Mouse (Mus musculus) cerebellum, postnatal 14 days (tissue): ENCODE measurements at regions not wholly inside any gene's neighbourhood (a gene's known extent, or its start where the extent isn't known, plus 50 kb on each side); places are given as distances from the start of the nearest gene placed in this dataset.
A peak's percentile ranks its signal among the peaks of the same experiment; 100 is the strongest.

ENCODE experiments used
- DNase-seq, 2 experiments: peaks; one replicate each; pipeline ENCODE4 v3.0.0; 2021; ENCODE audit warnings: mixed read lengths in 2 of 2

DNA sequence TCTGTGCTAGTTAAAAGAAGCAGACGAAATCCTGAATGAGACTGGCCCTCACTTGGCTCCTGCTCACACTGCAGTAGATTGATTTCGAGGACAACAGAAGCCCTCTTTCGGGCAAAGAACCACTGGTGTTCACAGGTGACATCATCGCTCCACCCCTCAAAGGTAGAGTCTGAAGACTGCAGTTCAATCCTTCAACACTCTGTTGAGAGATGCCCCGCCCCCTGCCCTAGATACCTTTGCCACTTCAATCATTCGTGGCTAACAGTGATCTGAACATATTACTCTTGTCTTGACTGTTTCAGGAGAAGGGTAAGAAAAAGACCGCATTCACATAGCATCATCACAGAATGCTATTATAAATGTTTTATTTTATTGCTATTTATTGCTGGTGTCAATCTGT is 205.5 kb upstream of the Gadl1 start:
- DNase-seq, result no peak

DNA sequence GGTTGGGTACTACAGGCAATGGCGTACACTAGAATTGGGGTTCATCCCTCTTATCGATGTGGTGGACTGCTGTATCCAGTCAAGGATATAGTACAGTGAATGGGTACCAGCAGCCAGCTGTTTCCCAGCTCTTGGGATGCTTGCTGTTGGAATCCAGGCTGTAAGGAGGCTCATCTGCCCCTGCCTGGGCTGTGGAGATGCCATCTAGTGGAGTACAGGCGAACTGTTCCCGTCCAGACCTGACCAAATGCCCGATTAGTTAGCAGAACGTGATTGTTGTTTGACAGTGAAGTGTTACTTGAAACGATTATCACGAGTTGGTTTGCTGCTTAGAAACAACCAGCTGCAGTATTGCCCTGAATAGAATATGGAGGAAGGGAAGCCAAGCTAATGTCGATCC is 205.0 kb upstream of the Gadl1 start:
- DNase-seq, result peak; percentile 45 to 54

- no peak for DNase-seq
Measured at GRCm38 (mm10) chr9:115705761-115706160, 203.5 kb upstream of the Gadl1 start.

- peak; percentile 38 to 46 for DNase-seq
Measured at GRCm38 (mm10) chr9:115708199-115708934, 200.9 kb upstream of the Gadl1 start.

GRCm38 (mm10) chr9:115710039-115710739 is 199.1 kb upstream of the Gadl1 start:
- peak; percentile 50 to 67 for DNase-seq

- no peak for DNase-seq
Measured at GRCm38 (mm10) chr9:115720306-115720705, 188.9 kb upstream of the Gadl1 start.

DNA sequence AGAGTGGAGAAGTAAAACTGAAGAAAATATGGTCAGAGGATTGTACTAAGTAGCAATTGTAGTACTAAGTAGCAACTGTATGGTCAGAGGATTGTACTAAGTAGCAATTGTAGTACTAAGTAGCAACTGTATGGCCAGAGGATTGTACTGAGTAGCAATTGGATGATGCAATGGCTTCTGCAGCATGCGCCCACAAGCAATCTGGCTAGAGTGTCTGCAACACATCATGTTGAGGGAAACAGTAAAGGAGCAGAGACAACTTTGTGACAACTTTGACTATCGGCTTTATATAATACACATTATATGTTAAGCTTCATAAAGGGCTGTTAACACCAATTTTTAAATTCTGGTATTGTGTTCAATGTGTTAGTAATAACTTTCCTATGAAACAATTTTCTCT is 188.4 kb upstream of the Gadl1 start:
- DNase-seq, result no peak

DNA sequence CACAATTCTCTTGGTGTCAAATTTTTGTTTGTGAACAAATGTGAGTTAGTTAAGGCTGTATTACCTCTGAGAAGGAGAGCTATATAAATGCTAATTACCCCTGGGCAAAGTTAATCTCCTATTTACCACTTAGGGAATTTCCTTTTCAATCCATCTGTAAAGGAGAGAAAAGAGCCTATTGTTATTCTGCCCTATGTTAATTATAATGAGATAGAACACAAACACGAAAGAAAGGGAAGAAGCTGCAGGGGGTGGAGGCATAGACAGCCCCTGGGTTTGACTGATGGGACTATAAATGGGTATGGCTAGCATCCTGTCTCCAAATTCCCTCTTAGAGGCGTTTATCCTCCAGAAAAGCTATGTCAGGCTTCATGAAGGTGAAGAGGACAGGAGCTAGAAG is 185.2 kb upstream of the Gadl1 start:
- no peak for DNase-seq

DNA sequence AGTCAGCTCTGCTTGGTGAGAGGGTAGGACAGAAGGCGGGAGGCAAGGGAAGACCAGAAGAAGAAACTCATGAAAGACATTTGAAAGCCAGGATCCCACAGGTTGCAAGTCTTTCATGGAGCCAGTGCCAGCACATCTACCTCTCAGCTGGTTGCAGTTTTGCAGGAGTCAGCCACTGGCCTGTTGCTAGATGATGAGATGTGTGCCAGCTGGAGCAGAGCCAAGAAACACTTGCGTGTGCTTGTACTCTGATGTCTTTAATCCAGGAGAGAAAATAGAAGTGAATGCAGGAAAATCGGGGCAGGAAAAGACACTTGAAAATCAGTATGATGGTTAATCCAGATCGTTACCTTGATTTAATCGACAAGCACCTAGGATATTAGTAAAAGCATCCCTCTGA is 181.9 kb upstream of the Gadl1 start:
- peak; percentile 7 to 46 for DNase-seq

GRCm38 (mm10) chr9:115731557-115731956 is 177.7 kb upstream of the Gadl1 start:
- DNase-seq, result no peak

DNA sequence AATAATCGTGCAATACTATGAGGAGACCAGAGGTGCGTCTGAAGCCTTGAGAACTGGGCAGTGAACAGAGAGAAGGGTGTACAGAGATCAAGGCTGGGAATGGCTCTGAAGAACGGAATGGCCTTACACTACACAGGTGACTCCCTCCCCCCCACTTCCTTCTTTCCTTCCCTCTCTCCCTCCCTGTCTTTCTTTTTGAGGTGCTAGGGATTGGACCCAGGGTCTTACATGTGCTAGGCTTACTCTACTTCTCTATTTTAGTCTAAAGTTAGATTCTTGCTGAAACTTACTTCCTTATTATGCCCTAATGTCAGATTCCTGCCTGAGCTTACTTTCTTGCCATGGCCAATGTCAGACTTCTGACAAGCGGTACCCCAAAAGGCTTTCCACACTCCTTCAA is 176.2 kb upstream of the Gadl1 start:
- DNase-seq, result no peak

DNA sequence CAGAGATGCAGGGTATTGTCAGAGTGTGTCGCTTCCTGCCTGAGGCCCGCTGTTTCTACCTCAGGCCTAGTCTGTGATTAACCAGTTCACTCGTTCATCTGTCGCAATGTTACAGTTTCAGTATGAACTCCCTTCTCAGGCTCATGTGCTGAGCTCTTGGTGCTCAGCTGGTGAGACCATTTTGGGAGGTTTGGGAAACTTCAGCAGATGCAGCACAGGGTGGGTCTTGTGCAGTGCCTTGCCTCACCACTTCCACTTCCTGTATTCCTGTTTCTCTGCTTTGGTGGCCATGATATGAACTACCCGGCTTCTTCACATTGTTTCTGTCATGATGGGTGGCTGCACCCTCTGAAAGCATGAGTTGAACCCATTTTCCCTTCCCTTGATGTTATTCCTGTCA is 169.3 kb upstream of the Gadl1 start:
- DNase-seq, result no peak

DNA sequence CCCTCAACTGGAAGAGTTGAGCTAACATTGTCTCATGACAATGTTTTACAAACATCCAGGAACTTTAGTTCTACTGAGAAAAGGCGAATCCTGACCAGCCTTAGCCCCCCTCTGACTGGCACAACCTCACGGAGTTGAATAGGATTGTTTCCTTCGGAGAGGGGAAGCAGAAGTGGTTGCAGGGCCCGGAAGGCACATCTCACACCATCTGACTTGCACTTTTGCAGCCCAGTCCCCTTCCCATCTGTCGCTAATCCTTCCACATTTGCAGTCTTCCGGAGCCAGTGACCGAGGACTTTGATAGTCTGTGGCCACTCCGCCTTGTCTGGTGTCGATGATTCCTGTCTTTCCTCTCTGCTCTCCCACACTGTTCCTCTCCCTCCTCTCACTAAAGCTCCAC is 162.8 kb upstream of the Gadl1 start:
- DNase-seq, result peak in 1 of 2 experiments; percentile 5

DNA sequence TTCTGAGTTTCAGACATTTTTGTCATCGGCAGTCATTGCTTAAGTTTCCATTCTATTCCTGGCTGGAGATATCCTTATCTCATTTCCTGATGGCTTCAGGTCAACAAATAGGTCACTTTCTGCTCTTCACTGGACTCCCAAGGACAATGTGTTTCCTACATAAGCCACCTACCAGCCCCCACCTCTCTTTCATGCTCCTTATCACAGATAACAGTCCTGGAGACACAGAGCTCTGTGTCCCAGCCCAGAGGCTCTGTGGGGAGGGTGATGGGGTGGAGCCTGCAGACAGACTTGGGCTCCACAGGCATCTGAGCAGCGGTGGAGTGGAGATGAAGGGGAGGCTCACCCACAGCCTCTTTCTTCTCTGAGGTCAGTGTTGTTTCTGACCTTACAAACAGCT is 148.8 kb upstream of the Gadl1 start:
- DNase-seq, result no peak

DNA sequence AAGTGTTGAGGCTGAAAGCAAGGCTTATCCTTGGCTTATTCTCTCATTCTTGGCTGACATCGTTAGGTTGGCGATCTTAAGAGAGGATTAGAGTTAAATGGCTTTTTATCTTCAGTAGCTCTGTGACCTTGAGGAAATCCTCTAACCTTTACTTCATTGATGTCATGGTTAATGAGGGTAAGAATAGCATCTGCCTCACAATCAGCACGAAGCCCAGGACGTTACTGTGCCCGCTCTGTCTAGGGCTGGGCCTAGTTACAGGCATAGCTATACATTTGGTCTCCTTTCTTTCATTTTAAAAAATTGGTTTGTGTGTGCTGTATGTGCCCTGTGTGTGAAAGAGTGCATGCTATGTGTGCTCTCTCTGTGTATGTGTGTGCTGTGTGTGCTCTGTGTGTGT is 145.1 kb upstream of the Gadl1 start:
- no peak for DNase-seq

GRCm38 (mm10) chr9:115766471-115766870 is 142.8 kb upstream of the Gadl1 start:
- peak; percentile 16 to 35 for DNase-seq

GRCm38 (mm10) chr9:115775112-115775511 is 134.1 kb upstream of the Gadl1 start:
- peak in 1 of 2 experiments; percentile 13 for DNase-seq

DNA sequence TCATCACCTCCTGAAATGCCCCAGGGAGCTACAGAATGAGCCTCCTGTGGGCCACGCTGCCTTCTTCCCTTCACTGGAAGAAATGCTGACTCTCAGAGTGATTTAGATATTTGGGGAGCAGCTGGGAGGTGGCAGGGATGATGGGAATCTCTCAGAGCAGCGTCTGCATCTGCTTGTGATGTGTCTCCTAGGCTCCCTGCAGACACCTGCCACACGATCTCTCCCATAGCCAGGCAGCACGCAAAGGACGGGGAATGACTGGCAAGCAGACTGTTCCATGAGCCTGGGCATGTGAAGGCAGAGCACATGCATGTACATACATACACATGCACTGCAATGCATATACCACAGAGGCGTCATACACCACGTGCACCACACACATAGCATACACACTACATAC is 133.4 kb upstream of the Gadl1 start:
- no peak for DNase-seq

DNA sequence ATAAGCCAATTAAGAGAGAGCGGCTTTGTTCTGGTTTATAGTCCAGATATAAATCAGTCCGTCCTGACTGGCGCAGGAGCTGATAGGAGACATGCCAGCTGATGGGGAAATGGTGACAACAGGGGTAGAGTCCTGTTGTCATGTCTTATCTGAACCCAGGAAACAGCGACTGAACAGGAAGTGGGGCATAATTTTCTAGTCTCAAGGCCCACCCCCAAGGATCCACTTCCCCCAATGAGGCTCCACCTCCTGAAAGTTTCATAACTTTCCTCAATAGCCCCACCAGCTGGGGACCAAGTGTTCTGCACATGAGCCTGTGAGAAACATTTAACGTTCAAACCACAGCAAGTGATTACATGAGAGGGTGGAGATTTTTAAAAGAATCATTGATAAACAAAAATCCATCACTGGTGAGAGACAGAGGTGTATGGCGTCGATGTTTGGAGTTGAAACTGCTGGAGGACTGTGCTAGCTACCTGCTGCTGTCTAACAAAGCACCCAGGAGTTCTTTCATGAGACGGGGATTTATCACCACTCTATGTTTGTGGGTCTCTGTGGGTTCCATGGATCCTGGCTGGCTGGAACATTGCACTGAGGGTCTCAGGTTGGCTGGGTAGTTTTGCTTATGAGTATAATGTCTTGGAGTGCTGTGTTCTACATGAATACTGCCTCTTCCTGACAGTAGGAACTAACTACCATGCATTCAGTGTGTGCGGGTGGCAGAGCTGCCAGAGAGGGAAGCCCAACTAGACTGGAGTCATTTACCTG is 132.0 kb upstream of the Gadl1 start:
- DNase-seq, result no peak

- no peak for DNase-seq
Measured at GRCm38 (mm10) chr9:115778862-115779261, 130.4 kb upstream of the Gadl1 start.

- DNase-seq, result no peak
Measured at GRCm38 (mm10) chr9:115799330-115799729, 109.9 kb upstream of the Gadl1 start.

GRCm38 (mm10) chr9:115800624-115801023 is 108.6 kb upstream of the Gadl1 start:
- no peak for DNase-seq

DNA sequence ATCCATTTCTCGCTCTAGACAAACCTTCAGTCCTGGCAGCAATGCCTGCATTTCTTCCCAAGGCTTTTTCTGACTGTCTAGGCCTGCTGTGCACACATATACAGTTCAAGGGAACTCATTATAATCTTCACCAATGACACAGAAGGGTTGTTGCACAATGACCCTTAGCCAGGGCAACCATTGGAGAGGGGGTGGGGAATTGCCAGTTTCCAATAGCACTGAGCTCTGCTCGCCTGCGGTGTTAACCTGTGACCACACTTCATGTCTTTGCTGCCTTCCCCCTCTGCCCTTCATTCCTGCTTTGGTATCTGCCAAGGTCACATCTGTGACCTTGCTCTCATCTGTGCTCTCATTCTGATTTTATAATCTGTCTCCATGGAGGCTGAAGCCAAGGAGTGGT is 106.2 kb upstream of the Gadl1 start:
- DNase-seq, result no peak

DNA sequence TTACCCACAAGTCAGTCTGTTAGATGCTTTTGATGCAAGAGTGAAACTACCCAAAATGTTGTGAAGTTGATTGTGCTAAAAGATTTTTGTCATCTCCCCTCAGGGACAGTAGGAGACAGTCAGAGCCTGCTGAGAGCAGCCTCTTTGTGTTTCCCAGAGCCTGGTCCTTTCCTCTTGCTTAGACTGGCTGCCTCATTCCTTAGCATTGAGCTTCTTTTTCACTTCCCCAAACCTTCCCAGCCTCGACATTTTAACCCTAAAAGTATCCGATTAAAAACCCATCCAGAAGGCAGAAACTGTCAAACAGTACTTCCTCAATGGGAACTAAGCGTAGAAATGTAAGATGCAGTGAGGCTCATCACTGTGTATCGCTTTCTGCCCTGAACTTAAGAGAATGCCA is 104.0 kb upstream of the Gadl1 start:
- no peak for DNase-seq
